Mouse (Mus musculus) testis, adult 2 months (tissue): ENCODE measurements at regions not wholly inside any gene's neighbourhood (a gene's known extent, or its start where the extent isn't known, plus 50 kb on each side); places are given as distances from the start of the nearest gene placed in this dataset.

Experiments used
- CTCF ChIP-seq: fragments of 200-500 bp; IDR thresholded peaks from 2 replicates; pipeline ENCODE4 v1.5.1; 2012; ENCODE audit warnings: low read depth, mild to moderate bottlenecking, inconsistent platforms, low read length, moderate library complexity; ENCODE audit not compliant: control insufficient read depth, insufficient read depth, insufficient replicate concordance
- POLR2A ChIP-seq: fragments of 200-500 bp; IDR thresholded peaks from 2 replicates; pipeline ENCODE4 v1.6.1; 2012; ENCODE audit warnings: low read depth, mild to moderate bottlenecking, inconsistent platforms, low read length, moderate library complexity; ENCODE audit not compliant: control insufficient read depth

- TF ChIP-seq POLR2A = no peak
- TF ChIP-seq CTCF = no peak
These were observed 466.2 kb downstream of the Zfp536 start for GRCm38 (mm10) chr7:37307191-37307590.
